Mouse (Mus musculus): ENCODE measurements around the gene Cybrd1.

Cybrd1 gene

GRCm38 (mm10) chr2:71117797-71118708 lies at the start of gene Cybrd1:
Cybrd1 (plus strand) TSS chr2:71117923.
- Histone ChIP-seq H3K9me3 (ENCODE audit: low read length) (no peaks in the 10 kb centered on the region), H3K4me3 (replicated peaks; ENCODE audit: low read length) (peak within 1 kb of the TSS; percentile 79), H3K27me3 (ENCODE audit: insufficient read depth, low read length) (peaks cover 50% of the 10 kb centered on the region), H3K36me3 (ENCODE audit: insufficient read depth, low read length) (no peaks in the 10 kb centered on the region), H3K4me1 (replicated peaks; ENCODE audit: low read depth, low read length) (peaks cover 9% of the 10 kb centered on the region; the same call in 1 of the 2 replicates)
- TF ChIP-seq NANOG (IDR thresholded peaks at IDR 0.05; ENCODE audit: borderline replicate concordance, low read length) (no peak), CTCF (conservative IDR thresholded peaks at IDR 0.05; ENCODE audit: low read length) (no peak), POU5F1 (IDR thresholded peaks at IDR 0.05; ENCODE audit: borderline replicate concordance, low read length) (no peak)

- no peaks in the 10 kb centered on the region for H3K4me1 ChIP-seq (replicated peaks; ENCODE audit: low read depth, low read length)
- H3K4me3 ChIP-seq (replicated peaks; ENCODE audit: low read length): no peak overlapping the region
- TF ChIP-seq CTCF (conservative IDR thresholded peaks at IDR 0.05; ENCODE audit: low read length) (no peak), NANOG (IDR thresholded peaks at IDR 0.05; ENCODE audit: borderline replicate concordance, low read length) (no peak), POU5F1 (IDR thresholded peaks at IDR 0.05; ENCODE audit: borderline replicate concordance, low read length) (no peak)
- H3K9me3 ChIP-seq (ENCODE audit: low read length): no peaks in the 10 kb centered on the region
- no peaks in the 10 kb centered on the region for H3K27me3 ChIP-seq (ENCODE audit: insufficient read depth, low read length)
- peaks cover 21% of the 10 kb centered on the region for H3K36me3 ChIP-seq (ENCODE audit: insufficient read depth, low read length)
These were observed 46.1 kb upstream of the Cybrd1 start for GRCm38 (mm10) chr2:71071601-71072000.

- Histone ChIP-seq H3K9me3 (ENCODE audit: low read length) (no peaks in the 10 kb centered on the region), H3K36me3 (ENCODE audit: insufficient read depth, low read length) (peaks cover 27% of the 10 kb centered on the region), H3K4me3 (replicated peaks; ENCODE audit: low read length) (no peak overlapping the region), H3K4me1 (replicated peaks; ENCODE audit: low read depth, low read length) (no peaks in the 10 kb centered on the region), H3K27me3 (ENCODE audit: insufficient read depth, low read length) (no peaks in the 10 kb centered on the region)
- TF ChIP-seq POU5F1 (IDR thresholded peaks at IDR 0.05; ENCODE audit: borderline replicate concordance, low read length): no peak
These were observed 44.4 kb upstream of the Cybrd1 start for GRCm38 (mm10) chr2:71073330-71073729.

DNA sequence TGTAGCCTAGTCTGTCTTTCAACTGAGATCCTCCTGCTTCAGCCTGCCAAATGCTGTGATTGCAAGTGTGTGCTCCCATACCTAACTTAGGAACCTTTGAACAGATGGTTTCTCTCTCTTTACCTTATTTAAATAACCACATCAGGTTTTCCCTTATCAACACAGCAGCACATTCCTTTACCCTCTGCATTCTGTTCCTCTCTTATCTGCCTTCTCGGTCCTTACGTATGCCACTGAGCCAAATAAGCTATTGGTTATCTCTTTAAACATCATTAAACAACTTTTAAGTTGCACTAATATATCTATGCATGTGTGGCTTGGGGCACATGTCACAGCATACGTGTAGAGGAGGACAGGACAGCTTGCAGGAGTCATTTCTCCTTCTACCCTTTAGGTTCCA lies 43.9 kb upstream of the Cybrd1 start:
- Histone ChIP-seq H3K27me3 (ENCODE audit: insufficient read depth, low read length) (no peaks in the 10 kb centered on the region), H3K4me1 (replicated peaks; ENCODE audit: low read depth, low read length) (no peaks in the 10 kb centered on the region), H3K9me3 (ENCODE audit: low read length) (no peaks in the 10 kb centered on the region), H3K36me3 (ENCODE audit: insufficient read depth, low read length) (peaks cover 28% of the 10 kb centered on the region), H3K4me3 (replicated peaks; ENCODE audit: low read length) (no peak overlapping the region)
- no peak for TF ChIP-seq NANOG (IDR thresholded peaks at IDR 0.05; ENCODE audit: borderline replicate concordance, low read length)
- TF ChIP-seq POU5F1 (IDR thresholded peaks at IDR 0.05; ENCODE audit: borderline replicate concordance, low read length): no peak

GRCm38 (mm10) chr2:71082416-71082815 lies 35.3 kb upstream of the Cybrd1 start:
- H3K9me3 ChIP-seq (ENCODE audit: low read length): no peaks in the 10 kb centered on the region
- H3K4me1 ChIP-seq (replicated peaks; ENCODE audit: low read depth, low read length): no peaks in the 10 kb centered on the region
- TF ChIP-seq POU5F1 (IDR thresholded peaks at IDR 0.05; ENCODE audit: borderline replicate concordance, low read length) (no peak), NANOG (IDR thresholded peaks at IDR 0.05; ENCODE audit: borderline replicate concordance, low read length) (no peak)
- H3K27me3 ChIP-seq (ENCODE audit: insufficient read depth, low read length): no peaks in the 10 kb centered on the region
- no peak overlapping the region for H3K4me3 ChIP-seq (replicated peaks; ENCODE audit: low read length)
- peaks cover 69% of the 10 kb centered on the region for H3K36me3 ChIP-seq (ENCODE audit: insufficient read depth, low read length)

GRCm38 (mm10) chr2:71083454-71084193 lies 34.1 kb upstream of the Cybrd1 start:
- Histone ChIP-seq H3K4me1 (replicated peaks; ENCODE audit: low read depth, low read length) (no peaks in the 10 kb centered on the region), H3K9me3 (ENCODE audit: low read length) (no peaks in the 10 kb centered on the region), H3K4me3 (replicated peaks; ENCODE audit: low read length) (no peak overlapping the region), H3K36me3 (ENCODE audit: insufficient read depth, low read length) (peaks cover 75% of the 10 kb centered on the region), H3K27me3 (ENCODE audit: insufficient read depth, low read length) (no peaks in the 10 kb centered on the region)
- TF ChIP-seq POU5F1 (IDR thresholded peaks at IDR 0.05; ENCODE audit: borderline replicate concordance, low read length): no peak
- no peak for TF ChIP-seq NANOG (IDR thresholded peaks at IDR 0.05; ENCODE audit: borderline replicate concordance, low read length)
- no peak for TF ChIP-seq CTCF (conservative IDR thresholded peaks at IDR 0.05; ENCODE audit: low read length)

- H3K4me3 ChIP-seq (replicated peaks; ENCODE audit: low read length): no peak overlapping the region
- H3K4me1 ChIP-seq (replicated peaks; ENCODE audit: low read depth, low read length): no peaks in the 10 kb centered on the region
- TF ChIP-seq NANOG (IDR thresholded peaks at IDR 0.05; ENCODE audit: borderline replicate concordance, low read length): no peak
- peaks cover 89% of the 10 kb centered on the region for H3K36me3 ChIP-seq (ENCODE audit: insufficient read depth, low read length)
- no peaks in the 10 kb centered on the region for H3K27me3 ChIP-seq (ENCODE audit: insufficient read depth, low read length)
- no peaks in the 10 kb centered on the region for H3K9me3 ChIP-seq (ENCODE audit: low read length)
These were observed 28.0 kb upstream of the Cybrd1 start for GRCm38 (mm10) chr2:71089766-71090165.

- Histone ChIP-seq H3K4me3 (replicated peaks; ENCODE audit: low read length) (no peak overlapping the region), H3K27me3 (ENCODE audit: insufficient read depth, low read length) (no peaks in the 10 kb centered on the region)
- TF ChIP-seq NANOG (IDR thresholded peaks at IDR 0.05; ENCODE audit: borderline replicate concordance, low read length) (no peak), CTCF (conservative IDR thresholded peaks at IDR 0.05; ENCODE audit: low read length) (no peak), POU5F1 (IDR thresholded peaks at IDR 0.05; ENCODE audit: borderline replicate concordance, low read length) (no peak)
These were observed 26.9 kb upstream of the Cybrd1 start for GRCm38 (mm10) chr2:71090660-71091445.

More at GRCm38 (mm10) chr2:71090660-71091445, 26.9 kb upstream of the Cybrd1 start:
- H3K36me3 ChIP-seq (ENCODE audit: insufficient read depth, low read length): peaks cover 85% of the 10 kb centered on the region
- H3K4me1 ChIP-seq (replicated peaks; ENCODE audit: low read depth, low read length): no peaks in the 10 kb centered on the region
- H3K9me3 ChIP-seq (ENCODE audit: low read length): no peaks in the 10 kb centered on the region
